Mouse (Mus musculus) heart, embryonic 11.5 days (tissue): ENCODE results near the gene Gp9. TPM values are rescaled to one million over a fixed set of nuclear protein-coding genes. Genes with fewer than 3 reads are reported as not detected.

Experiments
- ATAC-seq: fragments of 200-750 bp; cut with Nextera tagmentation; replicated peaks from 2 replicates; pipeline ENCODE4 v1.8.0; 2017; ENCODE audit warnings: moderate library complexity; ENCODE audit not compliant: insufficient number of reproducible peaks, low FRiP score, low TSS enrichment
- H3K27ac ChIP-seq: fragments of 300-500 bp; sonication (generic); 2 replicates; pipeline ENCODE4 v1.5.1; 2014; ENCODE audit warnings: mild to moderate bottlenecking, low read depth, low read length
- H3K27me3 ChIP-seq: fragments of 300-500 bp; sonication (generic); 2 replicates; pipeline ENCODE4 v1.6.1; 2014; ENCODE audit warnings: mild to moderate bottlenecking, low read length, mixed read lengths; ENCODE audit not compliant: control insufficient read depth, insufficient read depth
- H3K36me3 ChIP-seq: fragments of 300-500 bp; sonication (generic); 2 replicates; pipeline ENCODE4 v1.6.1; 2014; ENCODE audit warnings: mild to moderate bottlenecking, low read length, moderate library complexity, mixed read lengths; ENCODE audit not compliant: control insufficient read depth, insufficient read depth
- H3K4me1 ChIP-seq: fragments of 300-500 bp; sonication (generic); 2 replicates; pipeline ENCODE4 v1.6.1; 2014; ENCODE audit warnings: low read length; ENCODE audit not compliant: control insufficient read depth, insufficient read depth
- H3K4me2 ChIP-seq: fragments of 300-500 bp; sonication (generic); 2 replicates; pipeline ENCODE4 v1.6.1; 2014; ENCODE audit warnings: mild to moderate bottlenecking, moderate library complexity
- H3K4me3 ChIP-seq: fragments of 300-500 bp; sonication (generic); 2 replicates; pipeline ENCODE4 v1.5.1; 2014; ENCODE audit warnings: low read depth, low read length
- H3K9ac ChIP-seq: fragments of 300-500 bp; sonication (generic); 2 replicates; pipeline ENCODE4 v1.6.1; 2014; ENCODE audit warnings: mild to moderate bottlenecking, low read depth, low read length, moderate library complexity
- H3K9me3 ChIP-seq: fragments of 300-500 bp; sonication (generic); replicated peaks from 2 replicates; pipeline ENCODE4 v1.6.1; 2016; ENCODE audit warnings: low read length; ENCODE audit not compliant: control insufficient read depth
- WGBS: fragments of 180-500 bp; shearing (Covaris S2); extraction: QIAGEN DNeasy Blood & Tissue Kit; methylation state at CpG from one replicate; pipeline ENCODE4 v1.1.7; 2014; ENCODE audit not compliant: insufficient replicate concordance; 5-methylcytosine and 5-hydroxymethylcytosine counted together
- polyA plus RNA-seq: library from polyadenylated mRNA; unstranded; fragments of >200 nt; fragmentation: Nextera tagmentation; extraction: Ambion mirVana; gene quantifications from 2 replicates; pipeline ENCODE4 v1.2.1, GENCODE M21; 2014

The Gp9 gene
- polyA plus RNA-seq, result 6.1 and 7.1 TPM in 2 replicates

DNA sequence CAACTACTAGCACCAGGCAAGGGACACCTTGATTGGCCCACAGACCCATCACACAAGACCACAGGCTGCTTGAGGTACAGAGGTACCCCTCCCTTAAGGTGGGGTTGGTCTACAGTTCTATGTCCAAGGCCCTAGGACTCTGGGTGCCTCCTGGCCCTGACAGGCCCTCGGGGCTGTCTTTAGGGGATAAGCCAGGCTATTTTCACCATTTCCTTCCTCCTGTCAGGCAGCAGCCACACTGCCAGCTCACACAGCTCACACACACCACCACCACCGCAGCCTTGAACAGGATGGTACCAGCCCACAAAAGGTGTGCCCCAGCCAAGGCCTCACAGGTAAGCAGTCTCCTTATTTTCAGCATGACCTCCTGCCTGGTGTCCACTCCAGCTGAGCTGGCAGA, at the start of gene Gp9:
Gene Gp9, plus strand, starts transcription at position 231 of the 400 bp plus-strand sequence.
- WGBS, result 46% methylated on average over 2 of the region's 2 CpGs
- Histone ChIP-seq H3K9ac (no peak within 1 kb of the TSS), H3K36me3 (no peaks in the 10 kb centered on the region), H3K9me3 (no peaks in the 10 kb centered on the region), H3K4me1 (no peaks in the 10 kb centered on the region), H3K27ac (no peak within 1 kb of the TSS), H3K27me3 (no peaks in the 10 kb centered on the region), H3K4me2 (no peak within 1 kb of the TSS), H3K4me3 (no peak within 1 kb of the TSS)
- ATAC-seq, result no peak

DNA sequence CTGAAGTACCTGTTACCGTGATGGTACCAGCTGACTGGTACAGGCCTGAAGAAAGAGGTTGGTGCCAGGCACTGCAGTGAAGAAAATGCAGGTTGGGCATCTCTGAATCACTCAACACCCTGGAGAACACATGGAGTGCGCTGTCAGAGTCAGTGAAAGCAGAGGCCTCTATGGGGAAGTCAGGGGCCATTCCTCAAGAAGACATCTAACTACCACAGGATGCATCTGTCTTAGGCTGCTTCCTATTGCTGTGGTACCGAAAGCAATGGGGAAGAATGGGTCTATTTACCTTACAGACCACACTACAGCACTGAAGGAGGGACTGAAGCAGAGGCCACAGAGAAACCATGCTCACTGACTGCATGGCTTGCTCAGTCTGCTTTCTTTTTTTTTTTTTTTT, 49.8 kb upstream of the Gp9 start:
- Histone ChIP-seq H3K9me3 (no peaks in the 10 kb centered on the region), H3K9ac (no peak overlapping the region), H3K4me2 (no peak overlapping the region), H3K36me3 (no peaks in the 10 kb centered on the region), H3K27ac (no peak overlapping the region), H3K4me3 (no peak overlapping the region), H3K4me1 (peaks cover 15% of the 10 kb centered on the region), H3K27me3 (peaks cover 41% of the 10 kb centered on the region)
- ATAC-seq, result no peak
- WGBS, result 41% methylated on average over 3 of the region's 3 CpGs

DNA sequence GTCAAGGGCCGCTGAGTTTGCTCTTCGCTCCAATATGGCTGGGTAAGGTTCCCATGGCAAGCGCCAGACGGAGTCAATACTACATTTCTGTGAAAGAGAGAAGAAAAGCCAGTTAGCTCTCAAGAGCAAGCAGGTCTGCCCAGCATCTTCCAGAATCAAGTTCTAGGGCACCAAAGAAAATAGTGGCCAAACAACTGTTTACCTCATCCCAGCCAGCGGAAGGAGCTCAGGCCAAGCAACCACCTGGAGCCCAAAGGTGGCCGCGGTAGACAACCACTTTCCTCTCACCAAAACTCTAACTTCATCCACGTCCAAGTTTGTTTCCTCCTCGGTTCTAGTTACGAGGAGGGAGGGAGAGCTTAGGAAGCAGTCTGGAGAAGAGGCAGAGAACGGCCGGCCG, 47.7 kb upstream of the Gp9 start:
- no peaks in the 10 kb centered on the region for H3K9me3 ChIP-seq
- peaks cover 57% of the 10 kb centered on the region for H3K27me3 ChIP-seq
- peaks cover 22% of the 10 kb centered on the region for H3K4me1 ChIP-seq
- H3K27ac ChIP-seq, result no peak overlapping the region
- no peak overlapping the region for H3K9ac ChIP-seq
- peak overlapping the region; percentile 64 for H3K4me3 ChIP-seq
- no peak for ATAC-seq
- WGBS, result 14% methylated on average over 13 of the region's 13 CpGs
- H3K36me3 ChIP-seq, result no peaks in the 10 kb centered on the region
- H3K4me2 ChIP-seq, result peak overlapping the region; percentile 98

DNA sequence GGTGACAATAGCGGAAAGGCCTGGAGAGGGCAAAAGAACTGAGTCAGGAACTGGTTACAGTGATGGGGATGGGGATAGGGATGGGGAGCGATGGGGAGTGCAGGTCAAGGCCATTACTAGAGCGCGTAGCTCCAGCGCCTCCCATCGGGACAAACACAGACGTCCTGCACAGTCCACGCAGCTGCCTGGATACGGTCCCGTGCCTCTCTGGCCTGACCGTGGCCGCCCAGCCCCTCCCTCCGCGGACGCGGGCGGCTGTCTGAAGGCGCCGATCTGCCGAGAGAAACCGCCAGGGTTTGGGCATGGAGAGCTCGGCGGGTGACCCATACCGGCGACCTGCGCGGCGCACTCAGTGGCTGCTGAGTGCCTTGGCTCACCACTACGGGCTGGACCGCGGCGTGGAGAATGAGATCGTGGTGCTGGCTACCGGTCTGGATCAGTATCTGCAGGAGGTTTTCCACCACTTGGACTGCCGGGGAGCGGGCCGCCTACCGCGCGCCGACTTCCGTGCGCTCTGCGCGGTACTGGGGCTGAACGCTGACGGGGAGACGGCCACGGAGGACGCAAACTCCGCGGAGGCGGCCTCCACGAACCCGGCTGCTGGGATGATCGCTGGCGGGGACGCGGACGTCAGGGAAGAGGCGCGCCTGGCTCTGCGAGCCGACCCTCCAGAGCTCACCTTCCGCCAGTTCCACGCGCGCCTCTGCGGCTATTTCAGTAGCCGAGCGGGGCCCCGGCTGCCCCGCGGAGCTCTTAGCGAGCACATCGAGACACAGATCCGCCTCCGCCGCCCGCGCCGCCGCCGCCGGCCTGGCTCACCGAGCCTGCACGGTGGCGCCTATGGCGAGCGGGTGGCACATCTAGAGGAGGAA, 47.0 kb upstream of the Gp9 start, which contains the start of gene Efcc1:
Gene Efcc1, plus strand, starts transcription at position 279 of the 872 bp plus-strand sequence.
- peaks cover 22% of the 10 kb centered on the region for H3K4me1 ChIP-seq
- H3K36me3 ChIP-seq, result no peaks in the 10 kb centered on the region
- peak within 1 kb of the TSS; percentile 98 for H3K4me2 ChIP-seq
- H3K9me3 ChIP-seq, result no peaks in the 10 kb centered on the region
- H3K4me3 ChIP-seq, result peak within 1 kb of the TSS; percentile 64
- H3K27ac ChIP-seq, result no peak within 1 kb of the TSS
- under 1% methylated on average over 90 of the region's 90 CpGs for WGBS
- H3K9ac ChIP-seq, result peak within 1 kb of the TSS; percentile 65
- peak; percentile 40 for ATAC-seq
- peaks cover 60% of the 10 kb centered on the region for H3K27me3 ChIP-seq

DNA sequence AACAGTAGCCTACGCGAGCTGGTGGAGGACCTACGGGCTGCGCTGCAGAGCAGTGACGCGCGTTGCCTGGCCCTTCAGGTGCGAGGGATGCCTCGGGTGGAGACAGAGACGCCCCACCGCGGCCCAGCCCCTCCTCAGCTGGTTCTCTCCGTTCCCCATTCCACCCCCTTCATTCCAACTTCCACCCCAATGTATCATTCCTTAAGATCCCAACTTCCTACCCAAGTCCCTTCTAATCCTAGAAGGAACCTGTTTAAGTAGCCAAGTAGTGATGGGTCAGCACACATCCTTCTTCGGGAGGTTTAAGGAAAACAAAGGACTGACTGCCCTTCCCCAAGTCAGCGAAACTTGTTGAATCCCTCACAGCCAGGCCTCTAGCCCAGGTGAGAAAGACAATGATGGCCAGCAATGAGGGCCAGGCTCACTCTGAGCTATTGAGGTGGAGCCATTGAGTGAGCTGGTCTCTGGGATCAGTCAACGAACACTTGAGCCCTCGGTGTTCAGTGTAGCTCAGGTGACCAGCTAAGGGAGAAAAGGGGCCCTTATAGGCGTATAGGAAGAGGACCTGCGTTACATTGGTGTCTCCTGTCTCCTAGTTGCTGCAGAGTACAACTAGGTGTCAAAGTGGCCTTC, 46.3 kb upstream of the Gp9 start:
- WGBS, result 1% methylated on average over 19 of the region's 19 CpGs

DNA sequence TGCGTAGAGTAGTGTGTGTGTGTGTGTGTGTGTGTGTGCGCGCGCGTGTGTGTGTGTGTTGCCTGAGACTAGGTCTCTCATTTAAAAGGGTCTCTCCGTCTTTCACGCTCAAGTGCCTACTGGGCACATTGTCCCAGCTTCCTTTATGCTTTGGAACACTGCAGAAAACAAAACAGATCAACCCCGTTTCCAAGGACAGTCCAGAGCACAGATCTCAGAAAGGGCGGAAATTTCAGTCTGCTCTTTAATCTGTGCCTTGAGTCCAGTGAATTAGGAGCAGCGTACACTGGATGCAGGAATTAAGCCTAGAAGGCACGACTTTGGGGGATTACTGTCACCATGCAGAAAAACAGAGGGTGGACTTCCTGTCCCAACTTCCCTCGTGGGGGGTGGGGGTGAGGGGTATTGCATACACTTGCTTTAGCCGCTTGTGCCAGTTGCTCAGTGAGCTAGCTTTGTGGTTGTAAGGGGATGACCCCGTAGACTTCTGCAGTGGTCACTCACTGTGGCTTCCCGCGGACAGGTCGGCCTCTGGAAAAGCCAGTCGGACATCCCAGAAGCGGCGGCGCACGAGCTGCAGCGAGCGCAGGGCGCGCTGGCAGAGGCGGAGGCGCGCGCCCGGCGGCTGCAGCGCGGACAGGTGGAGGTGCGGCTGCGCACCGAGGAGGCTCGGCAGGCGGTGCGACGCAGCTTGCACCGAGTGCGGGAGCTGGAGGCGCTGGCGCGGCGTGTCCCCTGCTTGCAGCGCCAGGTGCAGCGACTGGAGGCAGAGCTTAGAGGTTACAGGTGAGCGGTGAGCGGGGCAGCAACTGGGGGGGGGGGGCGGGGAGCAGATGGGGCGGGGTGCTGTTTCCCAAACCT, 45.5 kb upstream of the Gp9 start:
- WGBS, result 3% methylated on average over 48 of the region's 53 CpGs
- H3K9ac ChIP-seq, result no peak overlapping the region
- H3K27me3 ChIP-seq, result peaks cover 60% of the 10 kb centered on the region

More for the DNA sequence above, 46.3 kb upstream of the Gp9 start:
- no peak for ATAC-seq
- Histone ChIP-seq H3K27me3 (peaks cover 60% of the 10 kb centered on the region), H3K4me1 (peaks cover 22% of the 10 kb centered on the region), H3K36me3 (no peaks in the 10 kb centered on the region), H3K9me3 (no peaks in the 10 kb centered on the region), H3K4me2 (peak overlapping the region; percentile 98), H3K4me3 (peak overlapping the region; percentile 64), H3K9ac (peak overlapping the region; percentile 65), H3K27ac (no peak overlapping the region)

DNA sequence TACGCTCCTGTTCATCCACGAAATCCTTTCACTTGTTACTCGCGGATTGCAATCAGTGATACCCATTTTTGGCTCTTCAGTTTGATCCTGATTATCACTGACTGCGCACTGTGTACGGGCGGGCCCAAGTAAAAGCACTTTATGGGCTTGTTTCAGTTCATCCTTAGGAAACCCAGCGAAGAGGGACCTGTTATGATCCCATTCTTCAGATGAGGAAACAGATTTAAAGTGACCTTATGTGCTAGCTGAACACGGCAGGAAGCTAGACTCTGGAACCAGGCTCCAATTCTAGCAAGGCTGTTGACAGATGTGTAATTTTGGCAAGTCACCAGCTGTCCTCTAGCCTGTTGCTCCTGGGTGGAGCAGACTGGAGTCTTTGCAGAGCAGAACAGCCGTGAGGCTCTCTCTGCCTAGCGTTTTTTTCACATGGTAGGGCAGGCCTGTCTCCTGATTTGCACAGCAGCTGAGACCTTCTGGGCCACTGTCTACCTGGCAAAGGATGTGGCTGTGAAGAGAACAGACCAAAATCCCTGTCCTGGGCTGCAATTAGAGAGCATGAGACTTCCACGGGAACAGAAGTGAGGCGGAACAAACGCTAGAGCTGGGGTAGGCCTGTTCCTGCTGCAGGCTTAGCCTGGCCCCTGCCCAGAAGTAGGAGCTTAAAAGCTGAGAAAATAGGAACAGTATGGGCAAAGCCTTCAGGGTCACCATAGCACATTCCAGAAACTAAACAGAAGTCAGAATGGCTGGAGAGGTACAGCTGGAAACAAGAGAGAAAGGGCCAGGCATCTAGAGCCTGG, 44.5 kb upstream of the Gp9 start:
- 30% methylated on average over 14 of the region's 14 CpGs for WGBS
- Histone ChIP-seq H3K9me3 (no peaks in the 10 kb centered on the region), H3K9ac (no peak overlapping the region), H3K36me3 (no peaks in the 10 kb centered on the region), H3K4me1 (peaks cover 28% of the 10 kb centered on the region), H3K4me2 (peak overlapping the region; percentile 98), H3K4me3 (peak overlapping the region; percentile 45; the same call in 1 of the 2 replicates), H3K27me3 (peaks cover 62% of the 10 kb centered on the region), H3K27ac (no peak overlapping the region)
- ATAC-seq, result no peak

More for the DNA sequence above, 45.5 kb upstream of the Gp9 start:
- Histone ChIP-seq H3K4me3 (peak overlapping the region; percentile 64), H3K4me1 (peaks cover 22% of the 10 kb centered on the region), H3K9me3 (no peaks in the 10 kb centered on the region), H3K36me3 (no peaks in the 10 kb centered on the region), H3K4me2 (peak overlapping the region; percentile 98), H3K27ac (no peak overlapping the region)
- no peak for ATAC-seq
